17 mouse cellular contexts compared by ENCODE assay signal in the genomic region with DNA sequence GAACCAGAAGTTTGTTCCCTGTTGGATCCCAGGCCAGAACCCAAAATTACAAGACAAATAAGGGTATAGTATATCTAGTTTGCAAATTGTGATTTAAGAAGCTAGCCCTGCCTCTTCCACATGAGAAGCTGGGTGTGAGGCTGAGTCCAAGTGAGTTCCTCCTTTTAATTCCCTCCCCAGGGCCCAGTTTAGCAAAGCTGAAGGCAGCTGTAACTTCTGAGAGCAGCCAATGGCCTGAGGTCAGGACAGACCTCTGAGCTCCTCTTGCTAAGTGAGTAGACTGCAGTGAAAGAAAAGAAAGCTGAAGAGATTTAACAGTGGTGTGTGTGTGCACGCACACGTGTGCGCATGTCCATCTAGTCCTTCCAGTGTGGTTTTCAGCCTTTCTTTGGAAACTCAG. TPM values are rescaled to one million over a fixed set of nuclear protein-coding genes. Genes with fewer than 3 reads are reported as not detected.
DNase-seq lines count a peak whose midpoint lies in the region; ATAC-seq and TF ChIP-seq lines count a peak whose summit lies in the region.
"Had no signal": no experiment of that assay in that cellular context is flagged by ENCODE, and none has a peak within 500 bp of the region (broad histone marks: within the 10 kb centered on the region; RNA-seq: fewer than 3 reads in every experiment).

No protein-coding gene starts in this region.

- TF ChIP-seq EP300 in heart, adult 2 months (IDR thresholded peaks at IDR 0.05; ENCODE audit: insufficient read depth, low read depth, low read length): no peak

- WGBS in heart, adult 2 months: 81% methylated on average over 3 of the region's 3 CpGs
- 96% methylated on average over 3 of the region's 3 CpGs for WGBS in heart, embryonic 11.5 days (ENCODE audit: insufficient replicate concordance)
- WGBS in lung, embryonic 14.5 days: 78% methylated on average over 3 of the region's 3 CpGs
- WGBS in stomach, embryonic 16.5 days: 80% methylated on average over 3 of the region's 3 CpGs

- no peaks in the 10 kb centered on the region for H3K79me2 ChIP-seq in heart, adult 2 months (replicated peaks; ENCODE audit: control insufficient read depth, insufficient read depth, low read length)

- no peak overlapping the region for H3K4me2 ChIP-seq in heart, embryonic 11.5 days
- no peak overlapping the region for H3K4me2 ChIP-seq in lung, embryonic 14.5 days
- no peak overlapping the region for H3K4me2 ChIP-seq in stomach, embryonic 16.5 days (ENCODE audit: low read depth, low read length)
- H3K4me2 ChIP-seq: hindbrain, embryonic 15.5 days; neural tube, embryonic 12.5 days had no signal

- H3K27ac ChIP-seq in heart, adult 2 months: peak overlapping the region; percentile 33
- no peak overlapping the region for H3K27ac ChIP-seq in heart, embryonic 11.5 days (ENCODE audit: low read depth, low read length)
- peak overlapping the region; percentile 44; the same call in 1 of the 2 replicates for H3K27ac ChIP-seq in lung, embryonic 14.5 days (ENCODE audit: low read depth)
- H3K27ac ChIP-seq in stomach, embryonic 16.5 days (ENCODE audit: low read length): 0 out of 2 replicates have a peak overlapping the region, but pooled peaks have one; percentile 37
- H3K27ac ChIP-seq: hindbrain, embryonic 15.5 days; liver, embryonic 14.5 days; neural tube, embryonic 12.5 days had no signal

- no peak overlapping the region for H3K9ac ChIP-seq in heart, adult 2 months (ENCODE audit: low read depth, low read length)
- H3K9ac ChIP-seq in heart, embryonic 11.5 days (ENCODE audit: low read depth, low read length): no peak overlapping the region
- H3K9ac ChIP-seq in lung, embryonic 14.5 days: no peak overlapping the region
- no peak overlapping the region for H3K9ac ChIP-seq in stomach, embryonic 16.5 days (ENCODE audit: low read length)
- H3K9ac ChIP-seq: hindbrain, embryonic 15.5 days; liver, embryonic 14.5 days; neural tube, embryonic 12.5 days had no signal

- peaks cover 21% of the 10 kb centered on the region for H3K4me1 ChIP-seq in heart, adult 2 months (ENCODE audit: control insufficient read depth, insufficient read depth, low read length)
- H3K4me1 ChIP-seq in heart, embryonic 11.5 days (ENCODE audit: control insufficient read depth, insufficient read depth, low read length): peaks cover 24% of the 10 kb centered on the region
- H3K4me1 ChIP-seq in lung, embryonic 14.5 days (ENCODE audit: insufficient read depth): peaks cover 14% of the 10 kb centered on the region
- H3K4me1 ChIP-seq in stomach, embryonic 16.5 days (ENCODE audit: control insufficient read depth, insufficient read depth, low read length): peaks cover 14% of the 10 kb centered on the region
- H3K4me1 ChIP-seq: hindbrain, embryonic 15.5 days had no signal

- no peaks in the 10 kb centered on the region for H3K36me3 ChIP-seq in heart, adult 2 months (ENCODE audit: control insufficient read depth, insufficient read depth, low read length)
- H3K36me3 ChIP-seq in heart, embryonic 11.5 days (ENCODE audit: control insufficient read depth, insufficient read depth, low read length): no peaks in the 10 kb centered on the region
- no peaks in the 10 kb centered on the region for H3K36me3 ChIP-seq in lung, embryonic 14.5 days (ENCODE audit: insufficient read depth)
- no peaks in the 10 kb centered on the region for H3K36me3 ChIP-seq in stomach, embryonic 16.5 days (ENCODE audit: control insufficient read depth, insufficient read depth, low read length)
- H3K36me3 ChIP-seq: hindbrain, embryonic 15.5 days; neural tube, embryonic 12.5 days had no signal

- DNase-seq in heart, adult 2 months: peak in 1 of 2 experiments; percentile 45
- no peak for DNase-seq in lung, embryonic 14.5 days
- DNase-seq in lung, adult 18-20 months: no peak
- DNase-seq in heart, postnatal 10 days: peak; percentile 44 to 55
- no peak for DNase-seq in layer of hippocampus, postnatal 10 days (ENCODE audit: low spot score in 2 of 2)
- no peak for DNase-seq in spleen, postnatal 4 days (ENCODE audit: low spot score in 2 of 2)
- DNase-seq: cerebellum, postnatal 36 days; kidney, postnatal 10 days; spleen, adult 18-20 months; thymus, adult 2 months had no signal

- intact Hi-C loops in heart, adult 2 months (cut with DNase I): no loop called here
- intact Hi-C loops in heart, postnatal 10 days (cut with DNase I): no loop called here

- no peak for ATAC-seq in heart, embryonic 11.5 days (replicated peaks; ENCODE audit: insufficient number of reproducible peaks, low FRiP score, low TSS enrichment)
- no peak for ATAC-seq in lung, embryonic 14.5 days (ENCODE audit: insufficient read depth)
- no peak for ATAC-seq in stomach, embryonic 16.5 days (ENCODE audit: insufficient read depth, low FRiP score)
- ATAC-seq: activated CD4-positive, CD25-positive, alpha-beta regulatory T cell, adult 4 months had no signal

- TF ChIP-seq CTCF in heart, adult 2 months (IDR thresholded peaks at IDR 0.05): no peak
- no peak for TF ChIP-seq CTCF in lung, embryonic 14.5 days (IDR thresholded peaks at IDR 0.05; ENCODE audit: low read depth)

- no peaks in the 10 kb centered on the region for H3K9me3 ChIP-seq in heart, embryonic 11.5 days (replicated peaks; ENCODE audit: control insufficient read depth, low read length)
- H3K9me3 ChIP-seq in lung, embryonic 14.5 days (ENCODE audit: low read depth, low read length): no peaks in the 10 kb centered on the region
- H3K9me3 ChIP-seq in stomach, embryonic 16.5 days (replicated peaks; ENCODE audit: control insufficient read depth, low read length): no peaks in the 10 kb centered on the region
- H3K9me3 ChIP-seq: hindbrain, embryonic 15.5 days; megakaryocyte, embryonic 14.5 days; neural tube, embryonic 12.5 days had no signal

- H3K27me3 ChIP-seq in heart, adult 2 months (ENCODE audit: control insufficient read depth, insufficient read depth, low read length): no peaks in the 10 kb centered on the region
- H3K27me3 ChIP-seq in heart, embryonic 11.5 days (ENCODE audit: control insufficient read depth, insufficient read depth, low read length): no peaks in the 10 kb centered on the region
- no peaks in the 10 kb centered on the region for H3K27me3 ChIP-seq in lung, embryonic 14.5 days (ENCODE audit: insufficient read depth, low read length)
- no peaks in the 10 kb centered on the region for H3K27me3 ChIP-seq in stomach, embryonic 16.5 days (ENCODE audit: control insufficient read depth, insufficient read depth, low read length)
- H3K27me3 ChIP-seq: hindbrain, embryonic 15.5 days; neural tube, embryonic 12.5 days had no signal

- no peak overlapping the region for H3K4me3 ChIP-seq in heart, adult 2 months
- H3K4me3 ChIP-seq in heart, embryonic 11.5 days (ENCODE audit: low read depth, low read length): no peak overlapping the region
- no peak overlapping the region for H3K4me3 ChIP-seq in lung, embryonic 14.5 days (ENCODE audit: low read depth, low read length)
- H3K4me3 ChIP-seq in stomach, embryonic 16.5 days (replicated peaks; ENCODE audit: low read length): no peak overlapping the region
- H3K4me3 ChIP-seq: hindbrain, embryonic 15.5 days; megakaryocyte, embryonic 14.5 days; neural tube, embryonic 12.5 days had no signal

- no peak for TF ChIP-seq POLR2A in heart, adult 2 months (IDR thresholded peaks at IDR 0.05; ENCODE audit: insufficient read depth, low read depth, low read length)

RNA-seq across cellular contexts. Expression of a gene that starts 41.6 kb away (rescaled TPM):
- total RNA-seq in heart, adult 2 months (2021): 1 to 10 TPM; 3.2 to 4.0 TPM
- 5.9 and 6.2 TPM in 2 replicates for polyA plus RNA-seq in heart, adult 2 months (2012; rRNA removed)
- polyA plus RNA-seq in heart, embryonic 11.5 days (2014; fragmentation: Nextera tagmentation; extraction: Ambion mirVana): 28.4 and 31.1 TPM in 2 replicates
- 27.1 and 29.5 TPM in 2 replicates for polyA plus RNA-seq in lung, embryonic 14.5 days (2014; fragmentation: Nextera tagmentation; extraction: Ambion mirVana)
- 1 to 10 TPM; 6.4 to 7.2 TPM for total RNA-seq in heart, postnatal 10 days (2021)
- polyA plus RNA-seq in stomach, embryonic 16.5 days (2015; fragmentation: Nextera tagmentation; extraction: Ambion mirVana): 22.2 and 24.5 TPM in 2 replicates
- total RNA-seq in layer of hippocampus, postnatal 10 days (2021): 10 to 100 TPM; 12.2 to 12.6 TPM

RNA-seq across cellular contexts. Expression of a gene that starts 45.9 kb away (rescaled TPM):
- total RNA-seq in heart, adult 2 months (2021): 10 to 100 TPM; 47.6 to 64.9 TPM
- polyA plus RNA-seq in heart, adult 2 months (2012; rRNA removed): 102 and 118 TPM in 2 replicates
- 19.8 and 22.0 TPM in 2 replicates for polyA plus RNA-seq in heart, embryonic 11.5 days (2014; fragmentation: Nextera tagmentation; extraction: Ambion mirVana)
- 23.9 and 27.3 TPM in 2 replicates for polyA plus RNA-seq in lung, embryonic 14.5 days (2014; fragmentation: Nextera tagmentation; extraction: Ambion mirVana)
- total RNA-seq in heart, postnatal 10 days (2021): 10 to 100 TPM; 47.0 to 47.1 TPM
- polyA plus RNA-seq in stomach, embryonic 16.5 days (2015; fragmentation: Nextera tagmentation; extraction: Ambion mirVana): 14.2 and 14.5 TPM in 2 replicates
- 10 to 100 TPM; 58.7 to 64.2 TPM for total RNA-seq in layer of hippocampus, postnatal 10 days (2021)

Comparison
In these comparisons a context has a peak if more than half of its experiments do, and no peak if none do; other contexts are left out.
1. DNase-seq: peak in heart, postnatal 10 days (2 of 2); none in lung, embryonic 14.5 days (single experiment), lung, adult 18-20 months (0 of 2), layer of hippocampus, postnatal 10 days (0 of 2) and spleen, postnatal 4 days (0 of 2).